Mouse (Mus musculus) MEL (cell line): Measurements from ENCODE around the gene Omt2b.

Source experiments
- SMC3 ChIP-seq: IDR thresholded peaks from 2 replicates; pipeline ENCODE4 v1.6.1; 2011; ENCODE audit warnings: low read depth, low read length, improper control_type of control experiment
- TCF12 ChIP-seq: IDR thresholded peaks from 2 replicates; pipeline ENCODE4 v1.6.1; 2014; ENCODE audit warnings: low read depth, mild to moderate bottlenecking, inconsistent platforms, low read length, improper control_type of control experiment, moderate library complexity
- USF1 ChIP-seq: IDR thresholded peaks from 2 replicates; pipeline ENCODE4 v1.6.1; 2014; ENCODE audit warnings: low read depth, mild to moderate bottlenecking, inconsistent platforms, low read length, improper control_type of control experiment, moderate library complexity

DNA sequence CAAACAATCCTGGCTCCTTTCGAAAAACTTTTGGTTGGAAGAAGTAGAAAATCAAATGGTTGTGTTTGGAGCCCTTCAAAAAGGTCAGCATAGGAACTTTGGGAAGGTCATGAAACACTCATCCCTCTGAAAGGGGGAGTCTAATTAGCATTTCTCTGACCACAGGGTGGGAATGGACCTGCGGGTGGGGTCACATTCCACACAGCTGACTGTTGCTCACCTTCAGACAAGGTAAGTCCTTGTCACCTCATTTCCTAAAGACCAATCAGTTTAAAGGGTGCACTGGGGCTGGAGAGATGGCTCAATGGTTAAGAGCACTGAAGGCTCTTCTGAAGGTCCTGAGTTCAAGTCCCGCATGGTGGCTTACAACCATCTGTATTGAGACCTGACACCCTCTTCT lies 44.1 kb downstream of the Omt2b start:
- no peak for TF ChIP-seq USF1
- no peak for TF ChIP-seq SMC3
- no peak for TF ChIP-seq TCF12
